Mouse (Mus musculus): ENCODE measurements around the gene Clec3b. TPM values are rescaled to one million over a fixed set of nuclear protein-coding genes. Genes with fewer than 3 reads are reported as not detected.

Clec3b gene
- polyA plus RNA-seq, 1 experiment from 2014 or later = 10.5 TPM

- Histone ChIP-seq H3K4me2 (no peak overlapping the region), H3K9ac (no peak overlapping the region), H3K27me3 (no peaks in the 10 kb centered on the region), H3K36me3 (no peaks in the 10 kb centered on the region), H3K27ac (no peak overlapping the region), H3K4me1 (no peaks in the 10 kb centered on the region), H3K9me3 (no peaks in the 10 kb centered on the region), H3K4me3 (no peak overlapping the region)
- 44% methylated on average over 2 of the region's 2 CpGs for WGBS
- ATAC-seq (ENCODE audit: insufficient number of reproducible peaks, low FRiP score, low TSS enrichment, low read depth) = no peak
Measured at GRCm38 (mm10) chr9:123185546-123185945, 34.8 kb downstream of the Clec3b start.

- H3K27ac ChIP-seq = no peak overlapping the region
- no peaks in the 10 kb centered on the region for H3K9me3 ChIP-seq
- H3K4me1 ChIP-seq = no peaks in the 10 kb centered on the region
- no peaks in the 10 kb centered on the region for H3K36me3 ChIP-seq
- no peak overlapping the region for H3K4me3 ChIP-seq
- H3K27me3 ChIP-seq = no peaks in the 10 kb centered on the region
- no peak for ATAC-seq (ENCODE audit: insufficient number of reproducible peaks, low FRiP score, low TSS enrichment, low read depth)
- H3K9ac ChIP-seq = no peak overlapping the region
- no peak overlapping the region for H3K4me2 ChIP-seq
- 84% methylated on average over 5 of the region's 5 CpGs for WGBS
Measured at GRCm38 (mm10) chr9:123186151-123186550, 35.4 kb downstream of the Clec3b start.

- Histone ChIP-seq H3K27ac (no peak overlapping the region), H3K36me3 (no peaks in the 10 kb centered on the region), H3K4me3 (no peak overlapping the region), H3K9me3 (no peaks in the 10 kb centered on the region), H3K4me1 (no peaks in the 10 kb centered on the region), H3K4me2 (no peak overlapping the region), H3K9ac (no peak overlapping the region), H3K27me3 (no peaks in the 10 kb centered on the region)
- ATAC-seq (ENCODE audit: insufficient number of reproducible peaks, low FRiP score, low TSS enrichment, low read depth) = no peak
- WGBS = 100% methylated on average over 5 of the region's 5 CpGs
Measured at GRCm38 (mm10) chr9:123187589-123187988, 36.8 kb downstream of the Clec3b start.

- no peak overlapping the region for H3K4me3 ChIP-seq
- no peak overlapping the region for H3K27ac ChIP-seq
- no peak overlapping the region for H3K4me2 ChIP-seq
- H3K9me3 ChIP-seq = no peaks in the 10 kb centered on the region
- WGBS = 64% methylated on average over 2 of the region's 2 CpGs
- ATAC-seq (ENCODE audit: insufficient number of reproducible peaks, low FRiP score, low TSS enrichment, low read depth) = no peak
- no peaks in the 10 kb centered on the region for H3K27me3 ChIP-seq
- no peaks in the 10 kb centered on the region for H3K4me1 ChIP-seq
- no peaks in the 10 kb centered on the region for H3K36me3 ChIP-seq
- no peak overlapping the region for H3K9ac ChIP-seq
Measured at GRCm38 (mm10) chr9:123188271-123188670, 37.5 kb downstream of the Clec3b start.

GRCm38 (mm10) chr9:123200116-123200515 lies 49.4 kb downstream of the Clec3b start:
- no peak overlapping the region for H3K9ac ChIP-seq
- WGBS = 70% methylated on average over 3 of the region's 3 CpGs

GRCm38 (mm10) chr9:123206526-123206925 lies 55.8 kb downstream of the Clec3b start:
- no peak overlapping the region for H3K4me2 ChIP-seq
- 37% methylated on average over 2 of the region's 2 CpGs for WGBS
- H3K27me3 ChIP-seq = no peaks in the 10 kb centered on the region
- no peak overlapping the region for H3K27ac ChIP-seq
- H3K9me3 ChIP-seq = no peaks in the 10 kb centered on the region
- no peak for ATAC-seq (ENCODE audit: insufficient number of reproducible peaks, low FRiP score, low TSS enrichment, low read depth)
- no peak overlapping the region for H3K4me3 ChIP-seq
- no peak overlapping the region for H3K9ac ChIP-seq
- H3K36me3 ChIP-seq = no peaks in the 10 kb centered on the region
- H3K4me1 ChIP-seq = no peaks in the 10 kb centered on the region

More at GRCm38 (mm10) chr9:123200116-123200515, 49.4 kb downstream of the Clec3b start:
- Histone ChIP-seq H3K9me3 (no peaks in the 10 kb centered on the region), H3K27ac (no peak overlapping the region), H3K4me1 (no peaks in the 10 kb centered on the region), H3K36me3 (no peaks in the 10 kb centered on the region), H3K4me3 (no peak overlapping the region), H3K4me2 (no peak overlapping the region), H3K27me3 (no peaks in the 10 kb centered on the region)
- ATAC-seq (ENCODE audit: insufficient number of reproducible peaks, low FRiP score, low TSS enrichment, low read depth) = no peak

GRCm38 (mm10) chr9:123206948-123207347 lies 56.2 kb downstream of the Clec3b start:
- H3K36me3 ChIP-seq = no peaks in the 10 kb centered on the region
- no peak overlapping the region for H3K27ac ChIP-seq
- no peaks in the 10 kb centered on the region for H3K4me1 ChIP-seq
- no peak overlapping the region for H3K4me2 ChIP-seq
- H3K4me3 ChIP-seq = no peak overlapping the region
- no peaks in the 10 kb centered on the region for H3K9me3 ChIP-seq
- WGBS = 77% methylated on average over 2 of the region's 2 CpGs
- no peak overlapping the region for H3K9ac ChIP-seq
- no peak for ATAC-seq (ENCODE audit: insufficient number of reproducible peaks, low FRiP score, low TSS enrichment, low read depth)
- no peaks in the 10 kb centered on the region for H3K27me3 ChIP-seq

Other genes with a start within 250 kb of the Clec3b start
- 16.7 and 17.0 TPM in 2 replicates for gene Zfp105, start 227.9 kb upstream of the Clec3b start, polyA plus RNA-seq (2015; fragmentation: Nextera tagmentation; extraction: Ambion mirVana)
- gene 1110059G10Rik, start 199.9 kb upstream of the Clec3b start, polyA plus RNA-seq (2015; fragmentation: Nextera tagmentation; extraction: Ambion mirVana) = 25.5 and 29.9 TPM in 2 replicates
- 38.7 and 41.9 TPM in 2 replicates for gene Kif15, start 199.9 kb upstream of the Clec3b start, polyA plus RNA-seq (2015; fragmentation: Nextera tagmentation; extraction: Ambion mirVana)
- gene Tmem42, start 129.6 kb upstream of the Clec3b start, polyA plus RNA-seq (2015; fragmentation: Nextera tagmentation; extraction: Ambion mirVana) = 24.5 and 25.6 TPM in 2 replicates
- 0.36 and 0.46 TPM in 2 replicates for gene Tgm4, start 116.2 kb upstream of the Clec3b start, polyA plus RNA-seq (2015; fragmentation: Nextera tagmentation; extraction: Ambion mirVana)
- gene Zdhhc3, start 37.7 kb upstream of the Clec3b start, polyA plus RNA-seq (2015; fragmentation: Nextera tagmentation; extraction: Ambion mirVana) = 70.3 and 78.2 TPM in 2 replicates
- gene Exosc7, start 37.7 kb upstream of the Clec3b start, polyA plus RNA-seq (2015; fragmentation: Nextera tagmentation; extraction: Ambion mirVana) = 103 and 108 TPM in 2 replicates
- 9.7 TPM in 2 replicates for gene Cdcp1, start 65.1 kb downstream of the Clec3b start, polyA plus RNA-seq (2015; fragmentation: Nextera tagmentation; extraction: Ambion mirVana)
- 13.6 and 18.7 TPM in 2 replicates for gene Tmem158, start 109.8 kb downstream of the Clec3b start, polyA plus RNA-seq (2015; fragmentation: Nextera tagmentation; extraction: Ambion mirVana)
- 846 and 1,100 TPM in 2 replicates for gene Lars2, start 216.0 kb downstream of the Clec3b start, polyA plus RNA-seq (2015; fragmentation: Nextera tagmentation; extraction: Ambion mirVana)

Data from limb, embryonic 15.5 days (tissue).